Mouse (Mus musculus) cerebellum, adult (tissue): Measurements from ENCODE around the gene Dab2ip.

Experiments
- ATAC-seq: cut with Nextera tagmentation; 2 replicates; pipeline ENCODE4 v1.9.2; 2017; ENCODE audit warnings: mild to moderate bottlenecking, moderate library complexity, mixed read lengths; ENCODE audit not compliant: insufficient number of reproducible peaks, low FRiP score, low TSS enrichment

The Dab2ip gene

DNA sequence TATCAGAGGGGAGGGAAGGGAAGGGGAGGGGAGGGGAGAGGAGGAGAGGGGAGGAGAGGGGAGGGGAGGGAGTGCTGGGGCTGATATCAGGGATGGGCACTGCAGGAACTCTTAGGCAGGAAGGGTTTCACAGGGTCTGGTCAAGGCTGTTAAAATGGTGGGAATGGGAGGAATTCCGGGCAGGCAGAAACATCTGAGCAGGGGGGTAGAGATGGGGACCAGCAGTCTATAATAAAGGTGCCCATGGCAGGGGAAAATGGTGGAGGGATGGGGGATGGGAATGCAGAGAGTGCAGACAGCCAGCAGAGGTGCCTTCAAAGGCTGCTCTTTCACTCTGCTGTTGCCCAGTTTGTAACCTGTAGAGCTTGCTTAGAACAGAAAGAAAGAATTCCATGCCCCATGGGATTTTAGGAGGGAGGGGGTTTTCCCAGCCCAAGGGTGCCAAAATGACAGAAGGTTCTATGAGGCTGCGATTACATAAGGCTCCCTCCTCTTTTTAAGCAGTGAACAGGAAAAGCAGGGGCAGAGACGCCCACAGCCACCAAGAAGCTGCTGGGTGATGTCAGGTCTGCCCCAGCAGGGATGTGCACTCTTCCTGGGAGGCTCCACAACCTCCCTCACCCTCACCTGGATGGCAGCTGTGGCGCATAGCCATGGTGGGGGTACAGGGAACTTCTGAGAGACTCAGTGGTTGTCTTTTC is 210.6 kb downstream of the Dab2ip start:
- ATAC-seq, result 0 out of 2 replicates have a peak, but pooled peaks have one; percentile 31

GRCm38 (mm10) chr2:35769398-35769797 is 211.3 kb downstream of the Dab2ip start:
- no peak for ATAC-seq

GRCm38 (mm10) chr2:35770541-35770940 is 212.5 kb downstream of the Dab2ip start:
- no peak for ATAC-seq

GRCm38 (mm10) chr2:35775651-35776055 is 217.6 kb downstream of the Dab2ip start:
- ATAC-seq, result no peak

DNA sequence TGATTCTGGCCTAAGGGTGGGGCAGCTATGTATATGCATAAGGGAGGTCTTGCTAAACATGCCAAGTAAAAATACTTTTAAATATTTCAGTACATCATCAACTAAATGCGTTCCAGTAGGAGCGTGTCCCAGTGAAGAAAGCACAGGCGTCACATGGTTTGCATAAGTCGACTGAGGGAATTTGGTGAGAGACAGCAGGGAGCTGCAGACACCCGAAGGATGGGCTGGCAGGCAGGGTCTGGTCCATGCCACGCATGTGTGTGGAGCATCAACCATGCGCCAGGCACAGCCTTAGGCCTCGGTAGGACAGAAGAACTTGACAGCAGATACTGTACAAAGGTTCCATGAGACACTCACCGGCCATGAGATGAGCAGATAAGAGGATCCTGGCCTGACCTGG is 218.9 kb downstream of the Dab2ip start:
- ATAC-seq, result no peak

GRCm38 (mm10) chr2:35779266-35779665 is 221.2 kb downstream of the Dab2ip start:
- no peak for ATAC-seq
